Mouse (Mus musculus) neural tube, embryonic 14.5 days (tissue): ENCODE measurements around the gene Aff1. TPM values are rescaled to one million over a fixed set of nuclear protein-coding genes. Genes with fewer than 3 reads are reported as not detected.
A peak's percentile ranks its signal among the peaks of the same experiment; 100 is the strongest.

Experiments used
- ATAC-seq: fragments of 200-750 bp; cut with Nextera tagmentation; 2 replicates; pipeline ENCODE4 v1.8.0; 2017; ENCODE audit warnings: low read depth, mild to moderate bottlenecking, moderate TSS enrichment, moderate library complexity
- H3K27ac ChIP-seq: fragments of 300-500 bp; sonication (generic); 2 replicates; pipeline ENCODE4 v1.5.1; 2014; ENCODE audit warnings: low read depth, mild to moderate bottlenecking, control low read depth, low read length, moderate library complexity, mixed read lengths
- H3K27me3 ChIP-seq: fragments of 300-500 bp; sonication (generic); 2 replicates; pipeline ENCODE4 v1.6.1; 2014; ENCODE audit warnings: low read length; ENCODE audit not compliant: control insufficient read depth, insufficient read depth
- H3K36me3 ChIP-seq: fragments of 300-500 bp; sonication (generic); 2 replicates; pipeline ENCODE4 v1.6.1; 2014; ENCODE audit warnings: low read length, mixed read lengths; ENCODE audit not compliant: control insufficient read depth, insufficient read depth
- H3K4me1 ChIP-seq: fragments of 300-500 bp; sonication (generic); 2 replicates; pipeline ENCODE4 v1.6.1; 2014; ENCODE audit warnings: low read length; ENCODE audit not compliant: control insufficient read depth, insufficient read depth
- H3K4me2 ChIP-seq: fragments of 300-500 bp; sonication (generic); 2 replicates; pipeline ENCODE4 v1.6.1; 2014; ENCODE audit warnings: mild to moderate bottlenecking, low read depth, low read length, control low read depth
- H3K4me3 ChIP-seq: fragments of 300-500 bp; sonication (generic); 2 replicates; pipeline ENCODE4 v1.5.1; 2014; ENCODE audit warnings: low read depth, low read length, control low read depth, mixed read lengths
- H3K9ac ChIP-seq: fragments of 300-500 bp; sonication (generic); replicated peaks from 2 replicates; pipeline ENCODE4 v1.6.1; 2014; ENCODE audit warnings: low read depth, mild to moderate bottlenecking, control low read depth, low read length, mixed read lengths
- H3K9me3 ChIP-seq: fragments of 300-500 bp; sonication (generic); 2 replicates; pipeline ENCODE4 v1.6.1; 2016; ENCODE audit warnings: low read length; ENCODE audit not compliant: control insufficient read depth
- WGBS: fragments of 180-500 bp; shearing (Covaris S2); extraction: QIAGEN DNeasy Blood & Tissue Kit; methylation state at CpG from one replicate; pipeline ENCODE4 v1.1.7; 2014; 5-methylcytosine and 5-hydroxymethylcytosine counted together
- polyA plus RNA-seq: library from polyadenylated mRNA; unstranded; fragments of >200 nt; fragmentation: Nextera tagmentation; extraction: Ambion mirVana; gene quantifications from 2 replicates; pipeline ENCODE4 v1.2.1, GENCODE M21; 2014

Aff1 gene
- polyA plus RNA-seq, 1 experiment from 2014 or later: 2.1 TPM

DNA sequence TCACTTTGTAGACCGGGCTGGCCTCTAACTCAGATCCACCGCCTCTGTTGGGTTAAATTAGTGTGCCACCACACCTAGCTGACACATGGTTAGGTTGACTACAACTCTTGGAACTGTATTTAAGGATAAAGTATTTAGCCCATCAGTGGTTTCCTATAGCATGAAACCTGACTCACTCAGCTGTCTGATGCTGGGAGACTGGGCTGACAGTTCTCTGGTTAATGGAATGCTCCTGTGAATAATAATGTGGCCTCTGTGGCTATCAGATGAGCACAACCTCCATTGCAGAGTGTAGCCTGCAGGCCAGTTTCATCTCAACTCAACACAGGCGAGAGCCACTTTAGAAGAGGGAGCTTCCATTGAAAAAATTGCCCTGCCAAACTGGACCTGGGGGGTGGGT is 124.5 kb downstream of the Aff1 start:
- Histone ChIP-seq H3K4me3 (no peak overlapping the region), H3K27me3 (no peaks in the 10 kb centered on the region), H3K9ac (no peak overlapping the region), H3K9me3 (no peaks in the 10 kb centered on the region), H3K4me2 (no peak overlapping the region), H3K27ac (no peak overlapping the region), H3K36me3 (no peaks in the 10 kb centered on the region), H3K4me1 (no peaks in the 10 kb centered on the region)
- no peak for ATAC-seq
- WGBS: 86% methylated on average over 3 of the region's 3 CpGs

DNA sequence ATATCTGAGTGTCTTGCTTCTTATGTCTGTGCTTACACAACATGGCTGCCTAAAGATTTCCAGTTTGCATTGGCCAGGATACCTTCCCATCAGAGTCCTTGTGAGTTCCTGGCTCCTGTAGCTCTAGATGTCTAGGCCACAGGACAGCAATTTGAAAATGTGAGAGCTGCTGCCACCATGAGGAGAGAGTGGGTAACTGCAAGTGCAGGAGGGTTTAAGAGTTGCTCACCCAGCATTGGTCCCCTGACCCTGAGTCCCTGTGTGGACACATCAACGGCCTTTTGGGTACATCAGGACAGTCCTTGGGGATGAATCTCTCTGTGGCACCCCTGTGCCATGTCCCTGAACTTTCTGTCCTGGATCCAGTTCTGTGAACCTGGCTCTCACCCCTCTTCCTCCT is 125.6 kb downstream of the Aff1 start:
- ATAC-seq: peak; percentile 54; the same call in 1 of the 2 replicates
- Histone ChIP-seq H3K9ac (no peak overlapping the region), H3K27ac (no peak overlapping the region), H3K4me1 (no peaks in the 10 kb centered on the region), H3K4me3 (no peak overlapping the region), H3K4me2 (no peak overlapping the region), H3K9me3 (no peaks in the 10 kb centered on the region), H3K27me3 (no peaks in the 10 kb centered on the region), H3K36me3 (no peaks in the 10 kb centered on the region)
- 9% methylated on average over 1 of the region's 1 CpGs for WGBS

DNA sequence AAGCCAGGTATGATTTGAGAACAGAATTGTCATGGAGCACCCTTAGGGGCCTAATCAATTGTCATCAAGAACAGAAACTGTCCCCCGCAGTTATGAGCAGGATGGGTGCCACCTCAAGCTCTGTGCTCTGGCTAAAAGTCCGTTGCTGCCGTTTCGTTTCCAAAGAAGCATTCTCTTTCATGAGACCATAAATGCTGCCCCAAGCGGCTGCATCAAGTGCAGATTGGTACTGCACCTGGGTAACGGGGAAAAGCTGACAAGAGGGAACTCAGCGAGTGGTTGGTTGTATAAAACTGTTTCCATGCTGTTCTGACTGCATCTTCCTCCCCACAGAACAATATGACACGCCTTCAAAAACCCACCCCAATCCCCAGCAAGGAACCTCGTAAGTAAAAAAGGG is 126.4 kb downstream of the Aff1 start:
- WGBS: 70% methylated on average over 9 of the region's 9 CpGs
- H3K9ac ChIP-seq: no peak overlapping the region
- no peaks in the 10 kb centered on the region for H3K4me1 ChIP-seq
- H3K4me2 ChIP-seq: no peak overlapping the region
- no peaks in the 10 kb centered on the region for H3K36me3 ChIP-seq
- no peaks in the 10 kb centered on the region for H3K9me3 ChIP-seq
- H3K27me3 ChIP-seq: no peaks in the 10 kb centered on the region
- no peak for ATAC-seq
- H3K27ac ChIP-seq: no peak overlapping the region
- no peak overlapping the region for H3K4me3 ChIP-seq

DNA sequence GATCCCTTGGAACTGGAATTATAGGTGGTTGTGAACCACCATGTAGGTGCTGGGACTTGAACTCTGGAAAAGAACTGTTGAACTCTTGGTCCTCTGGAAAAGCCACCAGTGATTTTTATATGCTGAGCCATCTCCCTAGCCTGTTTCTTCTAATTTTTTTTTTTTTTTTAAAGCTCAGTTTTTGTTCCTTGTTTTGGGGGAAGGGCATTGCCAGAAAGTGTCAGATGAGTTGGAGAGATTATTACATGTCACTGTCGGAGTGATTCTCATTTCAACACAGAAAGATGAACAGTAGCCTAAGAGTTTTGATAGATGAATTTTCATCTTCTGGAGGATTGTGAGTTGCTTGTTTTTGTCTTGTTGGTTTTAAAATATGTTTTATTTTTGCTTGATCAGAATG is 127.5 kb downstream of the Aff1 start:
- Histone ChIP-seq H3K36me3 (no peaks in the 10 kb centered on the region), H3K4me1 (no peaks in the 10 kb centered on the region), H3K4me3 (no peak overlapping the region), H3K27me3 (no peaks in the 10 kb centered on the region), H3K9ac (no peak overlapping the region), H3K27ac (no peak overlapping the region), H3K9me3 (no peaks in the 10 kb centered on the region), H3K4me2 (no peak overlapping the region)
- WGBS: 100% methylated on average over 1 of the region's 1 CpGs
- ATAC-seq: no peak

DNA sequence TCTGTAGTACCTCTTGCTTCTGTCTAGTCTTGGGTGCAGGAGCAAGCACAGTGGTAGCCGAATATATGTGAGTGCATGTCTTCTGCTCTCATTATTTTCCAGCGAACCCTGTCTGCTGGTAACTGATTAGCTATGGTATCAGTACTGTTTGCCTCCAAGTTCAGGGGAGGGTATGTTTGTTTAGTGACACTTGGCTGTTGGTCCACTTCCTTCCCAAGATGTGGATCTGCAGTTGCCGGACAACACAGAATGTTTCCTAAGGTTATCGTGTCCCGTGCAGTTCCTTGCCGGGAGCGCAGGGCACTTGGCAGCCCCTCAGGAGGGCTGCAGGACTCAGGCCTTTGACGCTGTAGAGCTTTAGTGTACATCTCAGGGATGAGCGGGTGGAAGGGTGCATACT is 128.9 kb downstream of the Aff1 start:
- 87% methylated on average over 9 of the region's 9 CpGs for WGBS
- H3K4me2 ChIP-seq: no peak overlapping the region
- no peak overlapping the region for H3K27ac ChIP-seq
- no peaks in the 10 kb centered on the region for H3K4me1 ChIP-seq
- H3K9ac ChIP-seq: no peak overlapping the region
- no peaks in the 10 kb centered on the region for H3K36me3 ChIP-seq
- no peaks in the 10 kb centered on the region for H3K9me3 ChIP-seq
- ATAC-seq: no peak
- no peaks in the 10 kb centered on the region for H3K27me3 ChIP-seq
- no peak overlapping the region for H3K4me3 ChIP-seq

DNA sequence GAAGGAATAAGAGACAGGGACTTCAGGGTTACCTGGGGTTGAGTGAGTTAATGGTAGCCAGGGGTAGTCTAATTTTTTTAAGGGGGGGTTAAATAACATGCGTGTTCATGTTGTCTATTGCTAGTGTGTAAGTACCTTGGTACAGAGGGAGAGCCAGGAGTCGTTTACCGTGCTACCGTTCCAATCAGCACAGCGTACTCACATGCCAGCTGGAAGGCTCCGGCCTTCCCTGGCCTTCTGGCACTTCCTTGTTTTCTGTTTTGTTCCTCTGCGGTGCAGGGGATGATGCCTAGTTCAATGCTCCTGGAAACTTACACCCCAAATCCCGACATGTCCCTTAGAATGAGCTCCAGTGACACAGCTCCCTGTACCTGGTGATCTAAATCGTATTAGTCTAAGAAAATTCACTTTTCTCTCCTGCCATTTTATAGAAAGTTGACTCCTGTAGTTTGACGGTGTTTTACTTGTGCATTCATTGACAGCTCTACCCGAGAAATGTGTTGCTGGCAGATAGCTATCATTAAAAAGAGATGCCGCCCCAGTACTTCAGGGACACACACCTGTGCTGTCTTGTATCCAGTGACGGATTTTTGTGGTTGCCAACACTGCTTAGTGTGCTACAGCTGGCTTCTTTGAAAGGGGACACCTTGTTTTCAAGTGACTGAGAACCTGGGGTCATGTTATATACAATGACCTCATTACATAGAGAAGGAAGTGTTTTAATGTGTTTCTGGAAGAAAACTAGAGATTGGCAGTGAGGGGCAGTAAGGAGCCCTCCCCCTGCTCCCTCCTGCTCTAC is 129.5 kb downstream of the Aff1 start:
- H3K27ac ChIP-seq: no peak overlapping the region
- H3K4me2 ChIP-seq: no peak overlapping the region
- H3K36me3 ChIP-seq: no peaks in the 10 kb centered on the region
- ATAC-seq: no peak
- no peak overlapping the region for H3K4me3 ChIP-seq
- H3K27me3 ChIP-seq: no peaks in the 10 kb centered on the region
- H3K4me1 ChIP-seq: no peaks in the 10 kb centered on the region
- H3K9me3 ChIP-seq: no peaks in the 10 kb centered on the region
- WGBS: 83% methylated on average over 13 of the region's 13 CpGs
- H3K9ac ChIP-seq: no peak overlapping the region

DNA sequence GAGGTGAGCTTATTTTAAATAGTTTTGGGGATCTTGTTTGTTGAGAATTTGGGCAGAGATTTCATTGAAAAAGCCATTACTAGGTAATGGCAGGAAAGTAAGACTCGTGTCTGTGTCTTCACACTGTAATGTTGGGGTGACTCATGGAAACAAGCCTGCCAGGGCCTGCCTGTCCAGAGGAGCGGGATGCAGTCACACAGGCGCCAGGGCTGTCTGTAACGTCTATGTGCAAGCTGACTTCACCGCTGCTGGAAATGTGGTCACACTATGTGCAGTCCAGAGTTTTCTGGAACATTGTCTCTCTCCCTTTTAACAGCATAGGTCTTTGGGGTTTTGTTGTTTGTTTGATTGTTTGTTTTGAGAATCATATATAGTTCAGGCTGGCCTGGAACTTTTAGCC is 130.8 kb downstream of the Aff1 start:
- no peak overlapping the region for H3K9ac ChIP-seq
- no peaks in the 10 kb centered on the region for H3K4me1 ChIP-seq
- H3K9me3 ChIP-seq: no peaks in the 10 kb centered on the region
- no peaks in the 10 kb centered on the region for H3K36me3 ChIP-seq
- no peak overlapping the region for H3K4me2 ChIP-seq
- no peak overlapping the region for H3K27ac ChIP-seq
- no peaks in the 10 kb centered on the region for H3K27me3 ChIP-seq
- 91% methylated on average over 5 of the region's 5 CpGs for WGBS
- ATAC-seq: no peak
- no peak overlapping the region for H3K4me3 ChIP-seq

DNA sequence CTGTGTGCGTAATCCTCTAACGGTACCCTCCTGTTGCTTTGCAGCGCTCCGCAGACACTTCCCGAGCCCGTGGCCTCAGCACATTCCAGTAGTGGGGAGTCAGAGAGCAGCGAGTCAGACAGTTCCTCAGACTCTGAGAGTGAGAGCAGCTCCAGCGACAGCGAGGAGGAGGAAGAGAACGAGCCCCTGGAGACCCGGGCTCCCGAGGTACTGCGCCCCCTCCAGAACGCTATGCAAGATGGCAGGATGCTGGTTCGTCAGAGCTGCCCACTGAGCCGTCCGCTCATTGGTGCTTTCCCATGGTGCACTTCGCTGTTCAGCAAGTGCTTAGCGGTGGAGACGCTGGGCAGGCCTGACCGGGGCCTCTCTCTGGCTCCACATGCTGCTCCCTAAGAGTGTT is 136.1 kb downstream of the Aff1 start:
- H3K9me3 ChIP-seq: no peaks in the 10 kb centered on the region
- H3K9ac ChIP-seq: no peak overlapping the region
- WGBS: 88% methylated on average over 21 of the region's 21 CpGs
- H3K27ac ChIP-seq: no peak overlapping the region
- H3K4me1 ChIP-seq: no peaks in the 10 kb centered on the region
- ATAC-seq: no peak
- H3K4me2 ChIP-seq: no peak overlapping the region
- H3K36me3 ChIP-seq: no peaks in the 10 kb centered on the region
- H3K4me3 ChIP-seq: no peak overlapping the region
- no peaks in the 10 kb centered on the region for H3K27me3 ChIP-seq

DNA sequence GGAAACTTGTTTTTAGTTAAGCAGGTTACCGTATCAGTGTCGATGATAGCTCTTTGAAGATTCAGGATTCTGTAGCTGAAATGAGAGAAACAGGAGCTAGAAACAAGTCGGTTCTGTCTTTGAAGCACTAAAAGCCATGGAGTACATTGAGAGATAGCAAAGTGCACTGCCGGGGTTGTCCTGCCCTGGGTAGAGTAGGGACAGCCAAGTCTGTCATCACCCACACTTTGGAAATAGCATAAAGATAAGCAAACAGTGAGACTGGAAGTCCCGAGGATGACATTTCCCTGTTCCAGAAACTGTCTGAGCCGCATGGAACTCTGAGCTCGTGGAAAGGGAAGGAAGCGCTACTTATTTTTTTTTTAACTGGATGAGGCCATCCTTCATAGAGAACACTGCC is 136.6 kb downstream of the Aff1 start:
- Histone ChIP-seq H3K4me2 (no peak overlapping the region), H3K27ac (no peak overlapping the region), H3K9ac (no peak overlapping the region), H3K9me3 (no peaks in the 10 kb centered on the region), H3K27me3 (no peaks in the 10 kb centered on the region), H3K4me1 (no peaks in the 10 kb centered on the region), H3K36me3 (no peaks in the 10 kb centered on the region), H3K4me3 (no peak overlapping the region)
- WGBS: 85% methylated on average over 8 of the region's 8 CpGs
- no peak for ATAC-seq
